Mouse (Mus musculus): ENCODE measurements around the gene Plxdc1. TPM values are rescaled to one million over a fixed set of nuclear protein-coding genes. Genes with fewer than 3 reads are reported as not detected.

The Plxdc1 gene
- polyA plus RNA-seq, 1 experiment from 2014 or later: 2.0 TPM

DNA sequence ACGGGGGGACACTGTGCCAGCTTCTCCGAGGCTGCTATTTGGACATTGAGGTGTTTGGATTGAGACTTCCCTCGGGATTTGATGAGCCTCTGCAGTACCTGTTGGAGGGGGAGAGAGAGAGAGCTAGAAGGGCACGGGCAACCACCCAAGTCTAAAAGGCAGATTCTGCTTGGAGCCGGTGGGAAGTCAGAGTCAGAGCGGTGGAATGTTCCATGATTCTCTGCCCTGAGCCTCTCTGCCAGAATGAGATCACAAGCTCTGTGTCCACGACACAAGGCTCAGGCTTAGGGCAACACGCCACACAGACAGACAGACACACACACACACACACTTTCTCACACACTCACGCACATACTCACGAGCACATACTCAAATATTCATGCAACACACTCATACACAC, 19.4 kb upstream of the Plxdc1 start:
- peaks cover 72% of the 10 kb centered on the region for H3K36me3 ChIP-seq (ENCODE audit: control insufficient read depth, insufficient read depth, low read length)
- H3K27ac ChIP-seq (replicated peaks; ENCODE audit: low read depth, low read length): no peak overlapping the region
- DNase-seq (ENCODE audit: low spot score): no peak
- H3K27me3 ChIP-seq (replicated peaks; ENCODE audit: control insufficient read depth, insufficient read depth, low read length): no peaks in the 10 kb centered on the region
- no peak overlapping the region for H3K4me2 ChIP-seq (ENCODE audit: low read depth, low read length)
- H3K4me3 ChIP-seq (ENCODE audit: low read depth, low read length): no peak overlapping the region
- H3K4me1 ChIP-seq (ENCODE audit: control insufficient read depth, insufficient read depth, low read length): 0 out of 2 replicates have a peak, but pooled peaks cover 7% of the 10 kb centered on the region
- ATAC-seq (ENCODE audit: low read depth): no peak
- no peaks in the 10 kb centered on the region for H3K9me3 ChIP-seq (ENCODE audit: control insufficient read depth, low read length)
- H3K9ac ChIP-seq (ENCODE audit: low read depth, low read length): no peak overlapping the region
- 82% methylated on average over 10 of the region's 10 CpGs for WGBS

DNA sequence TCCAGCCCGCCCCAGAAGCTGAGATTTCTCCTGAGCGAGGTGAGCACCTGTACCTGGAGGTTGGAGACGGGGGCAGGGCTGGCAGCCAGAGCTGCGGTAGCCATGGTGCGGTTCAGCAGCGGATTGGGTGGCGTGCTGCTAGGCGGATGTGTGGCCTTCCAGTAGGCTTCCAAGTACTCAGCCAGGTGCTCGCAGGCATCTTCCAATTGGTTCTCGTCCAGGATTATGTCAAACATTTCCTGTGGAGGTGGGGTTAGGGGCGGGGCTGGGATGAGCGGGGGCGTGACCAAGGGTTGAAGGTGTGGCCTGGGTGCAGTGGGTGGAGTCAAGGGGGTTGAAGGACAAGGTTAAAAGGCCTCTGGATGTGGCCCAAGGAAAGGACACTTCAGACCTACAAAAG, 18.8 kb upstream of the Plxdc1 start:
- H3K4me1 ChIP-seq (ENCODE audit: control insufficient read depth, insufficient read depth, low read length): 0 out of 2 replicates have a peak, but pooled peaks cover 7% of the 10 kb centered on the region
- WGBS: 43% methylated on average over 13 of the region's 13 CpGs
- H3K9me3 ChIP-seq (ENCODE audit: control insufficient read depth, low read length): no peaks in the 10 kb centered on the region
- ATAC-seq (ENCODE audit: low read depth): no peak
- DNase-seq (ENCODE audit: low spot score): no peak
- H3K27ac ChIP-seq (replicated peaks; ENCODE audit: low read depth, low read length): no peak overlapping the region
- H3K4me3 ChIP-seq (ENCODE audit: low read depth, low read length): no peak overlapping the region
- peaks cover 67% of the 10 kb centered on the region for H3K36me3 ChIP-seq (ENCODE audit: control insufficient read depth, insufficient read depth, low read length)
- H3K4me2 ChIP-seq (ENCODE audit: low read depth, low read length): no peak overlapping the region
- no peaks in the 10 kb centered on the region for H3K27me3 ChIP-seq (replicated peaks; ENCODE audit: control insufficient read depth, insufficient read depth, low read length)
- H3K9ac ChIP-seq (ENCODE audit: low read depth, low read length): no peak overlapping the region

DNA sequence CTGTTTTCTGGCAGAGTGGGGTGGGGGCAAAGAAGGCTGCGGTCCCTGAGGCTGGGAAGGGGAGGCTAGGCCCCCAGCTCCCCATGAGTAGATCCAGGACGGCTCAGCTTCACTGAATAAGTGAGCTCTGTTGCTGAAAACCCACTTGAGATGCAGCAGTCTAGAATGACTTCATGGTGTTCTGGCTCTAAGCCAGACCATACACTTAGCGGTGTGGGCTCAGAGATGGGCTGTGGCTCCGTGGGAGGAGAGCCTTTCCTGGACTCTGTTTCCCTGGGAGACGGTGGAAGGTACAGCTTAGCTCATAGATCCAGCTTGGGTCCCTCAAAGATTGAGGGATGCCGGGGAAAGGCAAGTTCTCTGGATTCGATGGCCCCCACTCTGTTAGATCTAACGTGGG, 17.9 kb upstream of the Plxdc1 start:
- Histone ChIP-seq H3K4me1 (ENCODE audit: control insufficient read depth, insufficient read depth, low read length) (0 out of 2 replicates have a peak, but pooled peaks cover 7% of the 10 kb centered on the region), H3K9me3 (ENCODE audit: control insufficient read depth, low read length) (no peaks in the 10 kb centered on the region), H3K27ac (replicated peaks; ENCODE audit: low read depth, low read length) (0 out of 2 replicates have a peak overlapping the region, but pooled peaks have one; percentile 39), H3K4me2 (ENCODE audit: low read depth, low read length) (no peak overlapping the region), H3K4me3 (ENCODE audit: low read depth, low read length) (no peak overlapping the region), H3K27me3 (replicated peaks; ENCODE audit: control insufficient read depth, insufficient read depth, low read length) (no peaks in the 10 kb centered on the region), H3K36me3 (ENCODE audit: control insufficient read depth, insufficient read depth, low read length) (peaks cover 58% of the 10 kb centered on the region), H3K9ac (ENCODE audit: low read depth, low read length) (no peak overlapping the region; the same call in 1 of the 2 replicates)
- no peak for ATAC-seq (ENCODE audit: low read depth)
- 64% methylated on average over 8 of the region's 8 CpGs for WGBS
- DNase-seq (ENCODE audit: low spot score): peak; percentile 71

GRCm38 (mm10) chr11:98003171-98003671, 17.0 kb upstream of the Plxdc1 start:
- DNase-seq (ENCODE audit: low spot score): no peak
- H3K9me3 ChIP-seq (ENCODE audit: control insufficient read depth, low read length): no peaks in the 10 kb centered on the region
- WGBS: 40% methylated on average over 16 of the region's 17 CpGs
- 0 out of 2 replicates have a peak overlapping the region, but pooled peaks have one; percentile 3 for H3K9ac ChIP-seq (ENCODE audit: low read depth, low read length)
- H3K27me3 ChIP-seq (replicated peaks; ENCODE audit: control insufficient read depth, insufficient read depth, low read length): no peaks in the 10 kb centered on the region
- no peak overlapping the region for H3K4me3 ChIP-seq (ENCODE audit: low read depth, low read length)
- no peak overlapping the region for H3K27ac ChIP-seq (replicated peaks; ENCODE audit: low read depth, low read length)
- no peak for ATAC-seq (ENCODE audit: low read depth)
- H3K36me3 ChIP-seq (ENCODE audit: control insufficient read depth, insufficient read depth, low read length): peaks cover 49% of the 10 kb centered on the region
- 0 out of 2 replicates have a peak, but pooled peaks cover 7% of the 10 kb centered on the region for H3K4me1 ChIP-seq (ENCODE audit: control insufficient read depth, insufficient read depth, low read length)
- H3K4me2 ChIP-seq (ENCODE audit: low read depth, low read length): no peak overlapping the region

DNA sequence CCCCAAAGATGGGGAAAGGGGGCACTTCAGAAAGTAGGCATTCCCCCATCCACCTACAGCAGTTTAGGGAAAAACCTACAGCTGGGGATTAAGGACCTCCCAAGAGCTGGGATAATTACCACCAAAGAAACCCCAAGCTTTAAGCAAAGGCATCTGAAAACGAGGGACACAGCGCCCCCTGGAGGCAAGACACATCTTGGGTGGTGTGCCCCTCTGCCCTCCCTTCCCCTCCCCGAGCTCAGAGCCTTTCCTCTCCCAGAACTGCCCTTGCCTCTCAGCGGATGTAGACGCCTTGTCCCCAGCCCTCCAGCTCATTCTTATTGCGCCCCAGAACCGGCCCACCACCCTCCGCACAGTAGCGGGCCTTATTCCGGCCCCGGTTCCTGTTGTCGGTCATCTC, 16.4 kb upstream of the Plxdc1 start:
- ATAC-seq (ENCODE audit: low read depth): peak; percentile 34; the same call in 1 of the 2 replicates
- no peaks in the 10 kb centered on the region for H3K27me3 ChIP-seq (replicated peaks; ENCODE audit: control insufficient read depth, insufficient read depth, low read length)
- H3K4me1 ChIP-seq (ENCODE audit: control insufficient read depth, insufficient read depth, low read length): 0 out of 2 replicates have a peak, but pooled peaks cover 7% of the 10 kb centered on the region
- WGBS: 25% methylated on average over 10 of the region's 12 CpGs
- no peak overlapping the region for H3K27ac ChIP-seq (replicated peaks; ENCODE audit: low read depth, low read length)
- H3K9me3 ChIP-seq (ENCODE audit: control insufficient read depth, low read length): no peaks in the 10 kb centered on the region
- peak; percentile 77 for DNase-seq (ENCODE audit: low spot score)
- 0 out of 2 replicates have a peak overlapping the region, but pooled peaks have one; percentile 3 for H3K9ac ChIP-seq (ENCODE audit: low read depth, low read length)
- H3K4me3 ChIP-seq (ENCODE audit: low read depth, low read length): no peak overlapping the region
- H3K36me3 ChIP-seq (ENCODE audit: control insufficient read depth, insufficient read depth, low read length): peaks cover 43% of the 10 kb centered on the region
- H3K4me2 ChIP-seq (ENCODE audit: low read depth, low read length): no peak overlapping the region

DNA sequence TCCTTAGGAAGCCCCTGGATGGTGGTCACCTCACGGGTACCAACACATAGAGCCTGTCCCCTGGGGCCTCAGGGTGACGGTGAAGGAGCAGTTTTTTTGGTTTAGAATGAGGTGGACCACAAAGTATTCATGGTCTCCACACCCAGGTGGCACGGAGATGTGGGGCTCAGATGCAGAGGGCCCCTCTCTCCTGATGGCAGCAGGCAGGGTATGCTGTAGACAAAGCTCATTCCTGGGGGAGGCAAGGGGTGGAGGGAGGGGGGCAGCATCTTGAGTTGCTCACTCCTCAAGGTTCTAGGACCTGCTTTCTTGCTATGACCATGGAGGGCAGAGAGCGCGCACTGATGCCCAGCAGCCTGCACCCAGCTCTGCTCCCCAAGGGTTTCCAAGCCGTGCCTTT, 15.7 kb upstream of the Plxdc1 start:
- Histone ChIP-seq H3K4me3 (ENCODE audit: low read depth, low read length) (no peak overlapping the region), H3K9ac (ENCODE audit: low read depth, low read length) (no peak overlapping the region), H3K36me3 (ENCODE audit: control insufficient read depth, insufficient read depth, low read length) (peaks cover 37% of the 10 kb centered on the region), H3K27ac (replicated peaks; ENCODE audit: low read depth, low read length) (no peak overlapping the region), H3K4me1 (ENCODE audit: control insufficient read depth, insufficient read depth, low read length) (0 out of 2 replicates have a peak, but pooled peaks cover 7% of the 10 kb centered on the region), H3K9me3 (ENCODE audit: control insufficient read depth, low read length) (no peaks in the 10 kb centered on the region), H3K4me2 (ENCODE audit: low read depth, low read length) (no peak overlapping the region), H3K27me3 (replicated peaks; ENCODE audit: control insufficient read depth, insufficient read depth, low read length) (no peaks in the 10 kb centered on the region)
- DNase-seq (ENCODE audit: low spot score) (no peak), ATAC-seq (ENCODE audit: low read depth) (no peak)
- WGBS: 56% methylated on average over 6 of the region's 6 CpGs

GRCm38 (mm10) chr11:98001351-98001824, 15.1 kb upstream of the Plxdc1 start:
- Histone ChIP-seq H3K9me3 (ENCODE audit: control insufficient read depth, low read length) (no peaks in the 10 kb centered on the region), H3K4me2 (ENCODE audit: low read depth, low read length) (no peak overlapping the region), H3K4me3 (ENCODE audit: low read depth, low read length) (no peak overlapping the region), H3K27me3 (replicated peaks; ENCODE audit: control insufficient read depth, insufficient read depth, low read length) (no peaks in the 10 kb centered on the region), H3K9ac (ENCODE audit: low read depth, low read length) (no peak overlapping the region), H3K27ac (replicated peaks; ENCODE audit: low read depth, low read length) (no peak overlapping the region), H3K4me1 (ENCODE audit: control insufficient read depth, insufficient read depth, low read length) (0 out of 2 replicates have a peak, but pooled peaks cover 7% of the 10 kb centered on the region), H3K36me3 (ENCODE audit: control insufficient read depth, insufficient read depth, low read length) (peaks cover 31% of the 10 kb centered on the region)
- WGBS: 39% methylated on average over 11 of the region's 11 CpGs
- ATAC-seq (ENCODE audit: low read depth): no peak
- DNase-seq (ENCODE audit: low spot score): no peak

DNA sequence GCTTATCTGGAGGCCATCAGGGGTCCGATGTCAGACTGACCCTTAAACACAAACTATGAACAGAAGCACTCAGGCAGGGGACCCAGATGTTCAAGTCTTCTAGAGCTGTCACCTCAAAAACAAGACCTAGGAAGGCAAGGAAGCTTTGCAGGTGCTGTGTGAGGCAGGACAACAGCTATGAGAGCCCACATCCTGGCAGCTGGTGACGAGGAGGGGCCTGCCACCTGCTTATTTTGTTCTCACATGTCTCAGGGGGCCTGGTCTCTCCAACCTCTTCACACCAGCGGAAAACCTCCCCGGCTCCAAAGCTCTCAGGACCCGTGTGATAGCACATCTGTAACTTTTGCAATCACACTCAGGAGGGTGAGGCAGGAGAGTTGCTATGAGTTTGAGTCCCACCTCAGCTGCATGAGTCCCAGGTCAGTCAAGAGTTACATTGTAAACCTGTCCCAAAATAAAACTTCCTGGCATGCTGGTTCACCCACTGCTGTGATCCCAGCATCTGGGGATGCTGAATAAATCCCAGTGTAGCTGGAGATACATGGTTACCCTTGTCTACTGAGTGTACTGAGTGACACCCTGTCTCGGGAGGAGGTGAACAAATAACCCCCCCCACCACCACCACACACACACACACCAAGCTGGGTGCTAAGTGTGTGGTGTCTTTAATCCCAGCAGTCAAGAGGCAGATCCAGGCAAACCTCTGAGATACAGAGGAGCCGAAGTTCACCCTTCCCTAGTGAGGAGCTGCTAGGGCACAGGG, 14.3 kb upstream of the Plxdc1 start:
- ATAC-seq (ENCODE audit: low read depth) (no peak), DNase-seq (ENCODE audit: low spot score) (no peak)
- H3K4me1 ChIP-seq (ENCODE audit: control insufficient read depth, insufficient read depth, low read length): 0 out of 2 replicates have a peak, but pooled peaks cover 7% of the 10 kb centered on the region
- no peak overlapping the region for H3K27ac ChIP-seq (replicated peaks; ENCODE audit: low read depth, low read length)
- 40% methylated on average over 7 of the region's 7 CpGs for WGBS
- H3K27me3 ChIP-seq (replicated peaks; ENCODE audit: control insufficient read depth, insufficient read depth, low read length): no peaks in the 10 kb centered on the region
- H3K9me3 ChIP-seq (ENCODE audit: control insufficient read depth, low read length): no peaks in the 10 kb centered on the region
- H3K36me3 ChIP-seq (ENCODE audit: control insufficient read depth, insufficient read depth, low read length): peaks cover 22% of the 10 kb centered on the region
- no peak overlapping the region for H3K4me3 ChIP-seq (ENCODE audit: low read depth, low read length)
- no peak overlapping the region for H3K9ac ChIP-seq (ENCODE audit: low read depth, low read length)
- no peak overlapping the region for H3K4me2 ChIP-seq (ENCODE audit: low read depth, low read length)

Measured in embryonic facial prominence, embryonic 14.5 days (tissue).